Mouse (Mus musculus) forebrain, embryonic 14.5 days (tissue): ENCODE measurements at regions not wholly inside any gene's neighbourhood (a gene's known extent, or its start where the extent isn't known, plus 50 kb on each side); places are given as distances from the start of the nearest gene placed in this dataset.

Source experiments
- ATAC-seq: fragments of 200-750 bp; cut with Nextera tagmentation; 2 replicates; pipeline ENCODE4 v1.8.0; 2017; ENCODE audit warnings: mild to moderate bottlenecking, moderate library complexity
- DNase-seq: peaks from one replicate; pipeline ENCODE4 v3.0.0-alpha.2; 2015; ENCODE audit warnings: low spot score
- H3K27ac ChIP-seq: fragments of 300-500 bp; sonication (generic); 2 replicates; pipeline ENCODE4 v1.5.1; 2014; ENCODE audit warnings: low read depth, mild to moderate bottlenecking, control low read depth, low read length, moderate library complexity
- H3K27me3 ChIP-seq: fragments of 300-500 bp; sonication (generic); replicated peaks from 2 replicates; pipeline ENCODE4 v1.6.1; 2014; ENCODE audit warnings: low read length, control low read depth, mixed read lengths; ENCODE audit not compliant: control insufficient read depth, insufficient read depth
- H3K36me3 ChIP-seq: fragments of 300-500 bp; sonication (generic); 2 replicates; pipeline ENCODE4 v1.6.1; 2014; ENCODE audit warnings: low read length, control low read depth; ENCODE audit not compliant: control insufficient read depth, insufficient read depth
- H3K4me1 ChIP-seq: fragments of 300-500 bp; sonication (generic); 2 replicates; pipeline ENCODE4 v1.6.1; 2014; ENCODE audit warnings: antibody characterized with exemption, low read length, control low read depth; ENCODE audit not compliant: control insufficient read depth, insufficient read depth
- H3K4me2 ChIP-seq: fragments of 300-500 bp; sonication (generic); 2 replicates; pipeline ENCODE4 v1.6.1; 2014; ENCODE audit warnings: mild to moderate bottlenecking, control low read depth, low read length
- H3K4me3 ChIP-seq: fragments of 300-500 bp; sonication (generic); 2 replicates; pipeline ENCODE4 v1.5.1; 2014; ENCODE audit warnings: low read depth, low read length, control low read depth
- H3K9ac ChIP-seq: fragments of 300-500 bp; sonication (generic); 2 replicates; pipeline ENCODE4 v1.6.1; 2014; ENCODE audit warnings: mild to moderate bottlenecking, low read length, control low read depth, moderate library complexity
- H3K9me3 ChIP-seq: fragments of 300-500 bp; sonication (generic); replicated peaks from 2 replicates; pipeline ENCODE4 v1.6.1; 2016; ENCODE audit warnings: low read length, control low read depth, mixed read lengths; ENCODE audit not compliant: control insufficient read depth
- WGBS: fragments of 180-500 bp; shearing (Covaris S2); extraction: QIAGEN DNeasy Blood & Tissue Kit; methylation state at CpG from one replicate; pipeline ENCODE4 v1.1.7; 2014; 5-methylcytosine and 5-hydroxymethylcytosine counted together

DNA sequence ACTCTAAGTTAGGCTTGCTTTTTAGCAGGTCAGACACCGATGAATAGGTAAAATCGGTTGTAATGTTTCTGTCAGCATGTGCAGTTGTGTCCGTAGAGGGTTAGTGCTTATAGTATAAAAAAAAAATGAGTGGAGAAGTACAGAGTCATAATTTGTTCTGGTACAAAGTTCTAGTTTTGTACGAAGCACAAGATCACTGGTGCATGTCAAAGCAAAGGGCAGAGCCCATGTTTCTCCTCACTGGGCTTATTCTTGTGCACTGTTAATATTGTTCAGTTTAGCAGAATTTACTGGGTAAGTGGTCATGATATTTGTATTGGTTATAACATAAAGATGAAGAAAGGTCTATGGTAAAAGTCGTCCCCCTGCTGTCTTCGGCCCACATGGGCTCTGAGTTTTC is 330.4 kb upstream of the Fam241a start:
- no peak for ATAC-seq
- Histone ChIP-seq H3K4me3 (no peak overlapping the region), H3K27ac (no peak overlapping the region), H3K9me3 (no peaks in the 10 kb centered on the region), H3K9ac (no peak overlapping the region), H3K36me3 (no peaks in the 10 kb centered on the region), H3K4me2 (no peak overlapping the region), H3K27me3 (no peaks in the 10 kb centered on the region), H3K4me1 (0 out of 2 replicates have a peak, but pooled peaks cover 3% of the 10 kb centered on the region)
- WGBS, result 93% methylated on average over 6 of the region's 6 CpGs
- DNase-seq, result no peak

DNA sequence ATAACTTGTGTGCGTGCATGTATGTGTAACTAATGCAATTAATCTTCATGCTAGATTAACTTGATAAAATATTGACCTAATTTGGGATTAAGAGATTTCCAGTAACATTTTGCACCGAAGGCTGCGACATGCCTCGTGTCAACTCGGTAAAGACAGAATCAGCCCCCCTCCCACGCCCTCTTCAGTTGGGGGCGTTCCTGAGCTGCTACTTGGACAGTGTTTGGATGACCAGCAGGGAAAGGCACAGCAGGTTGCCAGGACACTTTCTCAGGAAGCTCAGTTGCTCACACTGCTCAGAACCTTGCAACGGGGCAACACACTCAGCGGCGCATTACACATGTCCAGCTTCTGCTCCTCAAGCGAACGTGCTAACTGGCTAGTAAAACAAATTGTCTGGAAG is 326.2 kb upstream of the Fam241a start:
- no peak overlapping the region for H3K4me2 ChIP-seq
- no peak overlapping the region for H3K9ac ChIP-seq
- WGBS, result 17% methylated on average over 12 of the region's 12 CpGs
- no peaks in the 10 kb centered on the region for H3K36me3 ChIP-seq
- no peak overlapping the region for H3K27ac ChIP-seq
- H3K4me1 ChIP-seq, result 0 out of 2 replicates have a peak, but pooled peaks cover 3% of the 10 kb centered on the region
- no peak for ATAC-seq
- H3K9me3 ChIP-seq, result no peaks in the 10 kb centered on the region
- H3K27me3 ChIP-seq, result no peaks in the 10 kb centered on the region
- DNase-seq, result peak; percentile 19
- no peak overlapping the region for H3K4me3 ChIP-seq

DNA sequence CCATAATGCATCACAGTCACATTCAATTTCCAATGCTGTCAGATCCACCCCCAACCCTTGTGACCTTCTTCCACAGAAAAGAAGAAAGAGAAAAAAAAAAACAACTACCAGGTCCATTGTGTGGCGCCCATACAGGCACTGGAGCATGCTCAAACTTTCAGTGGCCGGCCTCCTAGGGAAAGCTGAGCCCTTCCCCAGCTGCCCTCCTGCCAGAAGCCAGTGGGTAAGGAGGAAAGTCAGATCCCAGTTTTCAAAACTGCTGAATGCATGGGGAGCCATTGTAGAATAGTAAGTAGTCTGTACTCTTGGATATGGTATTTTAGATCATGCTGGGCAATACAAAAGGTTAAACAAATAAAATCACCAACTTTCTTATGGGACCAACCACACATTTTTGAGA is 325.5 kb upstream of the Fam241a start:
- H3K4me2 ChIP-seq, result no peak overlapping the region
- H3K9ac ChIP-seq, result no peak overlapping the region
- no peaks in the 10 kb centered on the region for H3K27me3 ChIP-seq
- H3K4me3 ChIP-seq, result no peak overlapping the region
- DNase-seq (no peak), ATAC-seq (no peak)
- no peaks in the 10 kb centered on the region for H3K36me3 ChIP-seq
- H3K4me1 ChIP-seq, result 0 out of 2 replicates have a peak, but pooled peaks cover 3% of the 10 kb centered on the region
- no peaks in the 10 kb centered on the region for H3K9me3 ChIP-seq
- 22% methylated on average over 2 of the region's 2 CpGs for WGBS
- H3K27ac ChIP-seq, result no peak overlapping the region

DNA sequence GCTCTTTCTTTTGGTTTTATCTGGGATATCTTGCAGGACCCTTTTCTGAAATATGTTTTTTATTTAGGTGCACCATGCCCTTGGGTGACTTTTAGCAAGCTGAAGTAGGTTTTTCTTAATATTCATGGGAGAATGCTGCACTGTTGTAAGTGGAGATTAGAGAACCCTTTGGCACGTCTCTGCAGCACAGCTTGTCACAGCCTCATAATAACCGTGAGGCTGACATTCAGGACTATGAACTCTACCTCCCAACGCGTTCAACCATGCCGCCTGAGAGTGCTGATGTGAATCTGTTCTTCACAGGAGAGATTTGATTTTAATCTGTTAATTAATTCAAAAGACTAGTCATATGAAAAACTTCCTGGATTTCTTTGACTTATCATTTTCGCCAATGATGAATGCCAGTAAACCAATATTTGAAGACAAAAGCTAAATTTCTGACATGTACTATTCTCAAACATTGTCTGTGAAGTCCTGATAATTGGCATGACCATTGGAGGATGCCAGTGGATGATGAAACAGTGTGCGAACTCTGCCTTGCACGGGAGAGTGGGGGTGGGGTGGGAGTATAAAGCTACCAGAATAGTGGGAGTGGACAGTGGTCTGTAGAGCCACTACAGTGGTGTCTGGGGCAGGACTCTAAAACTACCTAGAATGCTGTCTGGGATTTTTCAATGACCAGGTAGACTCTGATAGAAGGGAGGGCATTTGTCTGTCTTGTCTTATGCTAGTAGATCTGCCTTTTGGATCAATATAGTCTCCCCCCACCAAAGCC is 324.8 kb upstream of the Fam241a start:
- ATAC-seq (no peak), DNase-seq (no peak)
- 72% methylated on average over 8 of the region's 8 CpGs for WGBS
- Histone ChIP-seq H3K9ac (no peak overlapping the region), H3K4me2 (no peak overlapping the region), H3K27ac (no peak overlapping the region), H3K27me3 (no peaks in the 10 kb centered on the region), H3K9me3 (no peaks in the 10 kb centered on the region), H3K4me1 (0 out of 2 replicates have a peak, but pooled peaks cover 3% of the 10 kb centered on the region), H3K36me3 (no peaks in the 10 kb centered on the region), H3K4me3 (no peak overlapping the region)

DNA sequence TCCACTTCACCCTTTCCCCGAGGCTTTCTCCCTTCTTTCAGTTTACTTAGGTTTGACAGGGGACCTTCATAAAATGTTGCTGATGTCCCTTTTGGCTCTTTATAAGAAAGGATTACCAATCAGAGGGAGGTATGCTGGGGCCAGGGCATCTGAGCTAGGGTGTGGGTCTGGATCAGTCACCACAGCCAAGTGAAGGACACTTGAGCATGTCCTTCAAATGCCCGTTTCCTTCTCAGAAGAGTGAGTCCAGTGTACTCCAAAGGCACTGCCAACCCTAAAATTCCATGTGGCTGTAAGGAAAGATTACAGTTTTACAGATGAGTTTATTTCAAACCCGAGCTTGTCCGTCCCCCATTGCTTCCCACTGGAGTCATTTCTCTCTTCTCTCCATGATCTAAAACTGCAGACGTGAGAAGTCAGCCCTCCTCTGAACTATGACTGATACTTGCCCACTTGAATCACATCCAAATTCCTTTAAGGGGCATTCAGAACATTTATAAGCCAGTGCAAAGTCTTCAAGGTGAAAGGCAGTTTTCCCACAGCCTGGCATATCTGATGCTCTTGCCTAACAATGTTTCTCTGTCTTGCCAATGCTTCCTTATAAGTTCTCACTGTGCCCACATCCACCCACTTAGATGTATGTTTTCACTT is 321.8 kb upstream of the Fam241a start:
- no peak for ATAC-seq
- WGBS, result 85% methylated on average over 5 of the region's 5 CpGs

DNA sequence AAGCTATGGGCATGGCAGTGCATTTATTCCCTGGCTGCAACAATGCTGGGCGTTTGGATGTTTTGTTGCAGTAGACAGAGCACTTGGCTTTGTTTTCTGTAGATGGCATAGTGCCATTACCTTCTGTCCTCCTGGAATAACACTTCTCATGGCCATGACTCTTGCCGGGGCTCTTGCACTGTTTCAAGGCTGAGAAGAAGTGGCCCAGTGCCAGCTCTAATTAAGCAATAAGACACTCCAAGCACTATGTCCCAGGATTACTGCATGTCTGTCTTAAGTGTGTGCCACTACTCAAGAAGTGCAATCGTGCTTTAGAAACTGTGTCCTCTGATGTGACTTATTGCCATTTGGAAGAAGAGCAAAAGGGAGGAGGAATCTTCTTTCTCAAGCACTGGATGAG is 316.1 kb upstream of the Fam241a start:
- Histone ChIP-seq H3K36me3 (no peaks in the 10 kb centered on the region), H3K4me3 (no peak overlapping the region), H3K4me2 (no peak overlapping the region), H3K4me1 (peaks cover 4% of the 10 kb centered on the region; the same call in 1 of the 2 replicates), H3K27me3 (no peaks in the 10 kb centered on the region), H3K9me3 (no peaks in the 10 kb centered on the region), H3K9ac (no peak overlapping the region), H3K27ac (no peak overlapping the region)
- ATAC-seq, result peak; percentile 75; the same call in 1 of the 2 replicates
- DNase-seq, result peak; percentile 73
- WGBS, result 22% methylated on average over 3 of the region's 3 CpGs

More for the DNA sequence above, 321.8 kb upstream of the Fam241a start:
- Histone ChIP-seq H3K4me1 (0 out of 2 replicates have a peak, but pooled peaks cover 3% of the 10 kb centered on the region), H3K4me2 (no peak overlapping the region), H3K4me3 (no peak overlapping the region), H3K36me3 (no peaks in the 10 kb centered on the region), H3K9me3 (no peaks in the 10 kb centered on the region), H3K9ac (no peak overlapping the region), H3K27me3 (no peaks in the 10 kb centered on the region), H3K27ac (no peak overlapping the region)
- no peak for DNase-seq

DNA sequence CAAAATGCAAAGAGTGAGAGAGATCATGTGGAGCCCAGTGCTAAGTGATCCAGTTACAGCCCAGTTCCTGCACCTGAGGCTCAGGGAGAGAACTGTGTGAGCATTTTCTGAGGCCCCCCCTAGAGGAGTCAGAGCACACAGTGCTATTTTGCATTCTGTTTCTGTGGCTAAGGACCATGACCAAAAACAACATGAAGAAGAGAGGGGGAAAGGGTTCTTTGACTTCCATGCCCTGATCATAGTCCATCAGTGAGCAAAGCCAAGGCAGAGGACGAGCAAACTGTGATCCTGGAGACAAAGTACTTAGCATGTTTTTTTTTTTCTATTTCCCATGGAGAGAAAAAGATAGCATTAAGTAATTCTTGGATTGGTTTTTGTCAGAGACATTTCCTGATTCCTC is 314.5 kb upstream of the Fam241a start:
- H3K27ac ChIP-seq, result no peak overlapping the region
- peaks cover 4% of the 10 kb centered on the region; the same call in 1 of the 2 replicates for H3K4me1 ChIP-seq
- no peak overlapping the region for H3K4me2 ChIP-seq
- no peak overlapping the region for H3K9ac ChIP-seq
- H3K27me3 ChIP-seq, result no peaks in the 10 kb centered on the region
- no peaks in the 10 kb centered on the region for H3K36me3 ChIP-seq
- ATAC-seq, result no peak
- WGBS, result 77% methylated on average over 1 of the region's 1 CpGs
- DNase-seq, result no peak
- H3K9me3 ChIP-seq, result no peaks in the 10 kb centered on the region
- H3K4me3 ChIP-seq, result no peak overlapping the region

DNA sequence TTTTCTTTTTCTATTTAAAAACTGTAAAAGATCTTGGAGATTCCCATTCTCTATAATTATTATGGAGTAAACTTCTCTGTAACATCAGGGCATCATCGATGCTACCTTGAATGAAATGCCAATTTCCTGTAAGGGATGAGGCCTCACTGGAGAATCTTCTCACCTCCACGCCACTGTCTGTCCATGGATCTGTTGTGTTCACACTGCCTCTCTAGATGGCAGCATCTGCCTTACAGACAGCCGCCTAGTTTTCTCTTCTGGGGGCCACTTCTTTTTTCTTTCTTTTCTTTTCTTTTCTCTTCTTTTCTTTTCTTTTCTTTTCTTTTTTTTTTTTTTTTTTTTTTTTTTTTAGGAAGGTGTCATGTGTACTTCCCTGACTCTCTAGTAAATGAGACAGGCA is 310.8 kb upstream of the Fam241a start:
- 61% methylated on average over 3 of the region's 3 CpGs for WGBS
- Histone ChIP-seq H3K9me3 (no peaks in the 10 kb centered on the region), H3K36me3 (no peaks in the 10 kb centered on the region), H3K4me2 (no peak overlapping the region), H3K4me1 (no peaks in the 10 kb centered on the region), H3K27ac (no peak overlapping the region), H3K9ac (no peak overlapping the region), H3K4me3 (no peak overlapping the region), H3K27me3 (no peaks in the 10 kb centered on the region)
- ATAC-seq (no peak), DNase-seq (no peak)

DNA sequence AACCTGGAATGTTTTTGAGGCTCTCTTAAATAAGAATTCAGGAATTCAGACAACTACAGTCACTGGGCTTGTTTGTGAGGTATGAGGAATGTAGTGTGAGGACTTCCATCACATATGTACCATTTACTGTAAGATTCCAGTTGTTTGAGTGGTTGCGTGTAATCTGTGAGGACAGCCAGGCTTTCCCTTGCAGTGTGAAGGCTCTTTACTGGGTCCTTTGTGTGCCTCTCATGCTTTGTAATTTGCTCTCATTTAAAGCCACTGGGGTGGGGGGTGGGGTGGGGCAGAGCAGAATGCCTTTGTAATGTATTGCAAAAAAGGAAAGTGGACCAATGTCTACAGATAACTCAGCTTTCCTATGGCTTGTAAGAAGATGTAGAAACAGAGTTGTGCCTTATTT is 310.4 kb upstream of the Fam241a start:
- Histone ChIP-seq H3K27ac (no peak overlapping the region), H3K9ac (no peak overlapping the region), H3K4me1 (no peaks in the 10 kb centered on the region), H3K4me3 (no peak overlapping the region), H3K4me2 (no peak overlapping the region), H3K36me3 (no peaks in the 10 kb centered on the region), H3K27me3 (no peaks in the 10 kb centered on the region), H3K9me3 (no peaks in the 10 kb centered on the region)
- WGBS, result 32% methylated on average over 1 of the region's 1 CpGs
- DNase-seq (no peak), ATAC-seq (no peak)
